Mouse (Mus musculus): ENCODE results near the gene Arl14.

Gene Arl14

GRCm38 (mm10) chr3:69208441-69209309, 13.5 kb upstream of the Arl14 start:
- in situ Hi-C loops (cut with MboI; ENCODE audit: low pct_unique_long_range_greater_than_20kb in 1 of 2, low sequenced_read_pairs in 2 of 2, unreplicated experiment in 1 of 2) = no loop called here

GRCm38 (mm10) chr3:69212246-69212645, 10.0 kb upstream of the Arl14 start:
- in situ Hi-C loops (cut with MboI; ENCODE audit: low pct_unique_long_range_greater_than_20kb in 1 of 2, low sequenced_read_pairs in 2 of 2, unreplicated experiment in 1 of 2) = no loop called here

- in situ Hi-C loops (cut with MboI; ENCODE audit: low pct_unique_long_range_greater_than_20kb in 1 of 2, low sequenced_read_pairs in 2 of 2, unreplicated experiment in 1 of 2) = no loop called here
Measured at GRCm38 (mm10) chr3:69213465-69213864, 8.8 kb upstream of the Arl14 start.

GRCm38 (mm10) chr3:69214566-69214965, 7.7 kb upstream of the Arl14 start:
- in situ Hi-C loops (cut with MboI; ENCODE audit: low pct_unique_long_range_greater_than_20kb in 1 of 2, low sequenced_read_pairs in 2 of 2, unreplicated experiment in 1 of 2) = no loop called here

- in situ Hi-C loops (cut with MboI; ENCODE audit: low pct_unique_long_range_greater_than_20kb in 1 of 2, low sequenced_read_pairs in 2 of 2, unreplicated experiment in 1 of 2) = no loop called here
Measured at GRCm38 (mm10) chr3:69222502-69222900, 282 bp downstream of the Arl14 start.

- in situ Hi-C loops (cut with MboI; ENCODE audit: low pct_unique_long_range_greater_than_20kb in 1 of 2, low sequenced_read_pairs in 2 of 2, unreplicated experiment in 1 of 2) = no loop called here
Measured at GRCm38 (mm10) chr3:69222987-69223386, 768 bp downstream of the Arl14 start.

GRCm38 (mm10) chr3:69223666-69224065, 1.4 kb downstream of the Arl14 start:
- in situ Hi-C loops (cut with MboI; ENCODE audit: low pct_unique_long_range_greater_than_20kb in 1 of 2, low sequenced_read_pairs in 2 of 2, unreplicated experiment in 1 of 2) = no loop called here

- in situ Hi-C loops (cut with MboI; ENCODE audit: low pct_unique_long_range_greater_than_20kb in 1 of 2, low sequenced_read_pairs in 2 of 2, unreplicated experiment in 1 of 2) = loop anchor here (25.0 kb wide), 3 partner anchors 487 to 687 kb away; partner anchors contain the start of gene Nmd3 (in 1 of the 2)
Measured at GRCm38 (mm10) chr3:69225019-69225418, 2.8 kb downstream of the Arl14 start.

- in situ Hi-C loops (cut with MboI; ENCODE audit: low pct_unique_long_range_greater_than_20kb in 1 of 2, low sequenced_read_pairs in 2 of 2, unreplicated experiment in 1 of 2) = loop anchor here (25.0 kb wide), 3 partner anchors 486 to 686 kb away; partner anchors contain the start of gene Nmd3 (in 1 of the 2)
Measured at GRCm38 (mm10) chr3:69226496-69226895, 4.3 kb downstream of the Arl14 start.

GRCm38 (mm10) chr3:69228002-69228401, 5.8 kb downstream of the Arl14 start:
- in situ Hi-C loops (cut with MboI; ENCODE audit: low pct_unique_long_range_greater_than_20kb in 1 of 2, low sequenced_read_pairs in 2 of 2, unreplicated experiment in 1 of 2) = loop anchor here (25.0 kb wide), 3 partner anchors 484 to 684 kb away; partner anchors contain the start of gene Nmd3 (in 1 of the 2)

- in situ Hi-C loops (cut with MboI; ENCODE audit: low pct_unique_long_range_greater_than_20kb in 1 of 2, low sequenced_read_pairs in 2 of 2, unreplicated experiment in 1 of 2) = loop anchor here (25.0 kb wide), 3 partner anchors 481 to 681 kb away; partner anchors contain the start of gene Nmd3 (in 1 of the 2)
Measured at GRCm38 (mm10) chr3:69231522-69232138, 9.4 kb downstream of the Arl14 start.

- in situ Hi-C loops (cut with MboI; ENCODE audit: low pct_unique_long_range_greater_than_20kb in 1 of 2, low sequenced_read_pairs in 2 of 2, unreplicated experiment in 1 of 2) = loop anchor here (25.0 kb wide), 3 partner anchors 479 to 679 kb away; partner anchors contain the start of gene Nmd3 (in 1 of the 2)
Measured at GRCm38 (mm10) chr3:69233552-69234189, 11.5 kb downstream of the Arl14 start.

GRCm38 (mm10) chr3:69234525-69234924, 12.3 kb downstream of the Arl14 start:
- in situ Hi-C loops (cut with MboI; ENCODE audit: low pct_unique_long_range_greater_than_20kb in 1 of 2, low sequenced_read_pairs in 2 of 2, unreplicated experiment in 1 of 2) = loop anchor here (25.0 kb wide), 3 partner anchors 478 to 678 kb away; partner anchors contain the start of gene Nmd3 (in 1 of the 2)

- in situ Hi-C loops (cut with MboI; ENCODE audit: low pct_unique_long_range_greater_than_20kb in 1 of 2, low sequenced_read_pairs in 2 of 2, unreplicated experiment in 1 of 2) = loop anchor here (25.0 kb wide), 3 partner anchors 476 to 676 kb away; partner anchors contain the start of gene Nmd3 (in 1 of the 2)
Measured at GRCm38 (mm10) chr3:69235806-69236205, 13.6 kb downstream of the Arl14 start.

GRCm38 (mm10) chr3:69236491-69236890, 14.3 kb downstream of the Arl14 start:
- in situ Hi-C loops (cut with MboI; ENCODE audit: low pct_unique_long_range_greater_than_20kb in 1 of 2, low sequenced_read_pairs in 2 of 2, unreplicated experiment in 1 of 2) = loop anchor here (25.0 kb wide), 3 partner anchors 476 to 676 kb away; partner anchors contain the start of gene Nmd3 (in 1 of the 2)

GRCm38 (mm10) chr3:69238141-69238851, 16.1 kb downstream of the Arl14 start:
- in situ Hi-C loops (cut with MboI; ENCODE audit: low pct_unique_long_range_greater_than_20kb in 1 of 2, low sequenced_read_pairs in 2 of 2, unreplicated experiment in 1 of 2) = loop anchor here (25.0 kb wide), 3 partner anchors 474 to 674 kb away; partner anchors contain the start of gene Nmd3 (in 1 of the 2)

GRCm38 (mm10) chr3:69239246-69239645, 17.0 kb downstream of the Arl14 start:
- in situ Hi-C loops (cut with MboI; ENCODE audit: low pct_unique_long_range_greater_than_20kb in 1 of 2, low sequenced_read_pairs in 2 of 2, unreplicated experiment in 1 of 2) = loop anchor here (25.0 kb wide), 3 partner anchors 473 to 673 kb away; partner anchors contain the start of gene Nmd3 (in 1 of the 2)

- in situ Hi-C loops (cut with MboI; ENCODE audit: low pct_unique_long_range_greater_than_20kb in 1 of 2, low sequenced_read_pairs in 2 of 2, unreplicated experiment in 1 of 2) = loop anchor here (10.0 to 25.0 kb wide), 4 partner anchors 234 to 671 kb away; partner anchors contain the start of gene Nmd3 (in 1 of the 2)
Measured at GRCm38 (mm10) chr3:69241020-69241419, 18.8 kb downstream of the Arl14 start.

Measured in mouse embryonic stem cell (cell line).